ENCODE assay signal across 30 mouse cellular contexts in genomic region chr9:57296277-57296676, GRCm38 (mm10). TPM values are rescaled to one million over a fixed set of nuclear protein-coding genes. Genes with fewer than 3 reads are reported as not detected.
DNase-seq lines count a peak whose midpoint lies in the region; ATAC-seq and TF ChIP-seq lines count a peak whose summit lies in the region.
"Had no signal": no experiment of that assay in that cellular context is flagged by ENCODE, and none has a peak within 500 bp of the region (broad histone marks: within the 10 kb centered on the region; RNA-seq: fewer than 3 reads in every experiment).

No protein-coding gene starts in this region.

- H3K79me2 ChIP-seq in liver, adult 2 months (ENCODE audit: control insufficient read depth, insufficient read depth, low read length) = no peaks in the 10 kb centered on the region

- H3K9me3 ChIP-seq in heart, embryonic 10.5 days = no peaks in the 10 kb centered on the region
- peaks cover 5% of the 10 kb centered on the region; the same call in 1 of the 2 replicates for H3K9me3 ChIP-seq in heart, embryonic 12.5 days (replicated peaks)
- H3K9me3 ChIP-seq in E14TG2a.4 (ENCODE audit: low read length) = peaks cover 6% of the 10 kb centered on the region; the same call in 1 of the 2 replicates
- H3K9me3 ChIP-seq: embryonic facial prominence, embryonic 13.5 days; limb, embryonic 12.5 days; neural tube, embryonic 12.5 days had no signal

- no peak overlapping the region for H3K9ac ChIP-seq in heart, embryonic 12.5 days
- H3K9ac ChIP-seq in liver, adult 2 months (ENCODE audit: low read depth, low read length) = no peak overlapping the region
- H3K9ac ChIP-seq: embryonic facial prominence, embryonic 13.5 days; hindbrain, embryonic 15.5 days; limb, embryonic 12.5 days; neural tube, embryonic 12.5 days had no signal

- no peak for ATAC-seq in heart, embryonic 12.5 days (ENCODE audit: insufficient number of reproducible peaks, low FRiP score)
- ATAC-seq: activated CD4-positive, CD25-positive, alpha-beta regulatory T cell, adult 4 months; forebrain, embryonic 16.5 days; intestine, embryonic 16.5 days had no signal

- WGBS in heart, embryonic 10.5 days = 61% methylated on average over 8 of the region's 8 CpGs
- 65% methylated on average over 8 of the region's 8 CpGs for whole genome bisulfite sequencing in heart, embryonic 12.5 days
- WGBS in liver, adult 2 months = 31% methylated on average over 8 of the region's 8 CpGs

- no peak for TF ChIP-seq POLR2A in liver, adult 2 months (IDR thresholded peaks at IDR 0.05; ENCODE audit: extremely low read depth, insufficient read depth, low read length)

- 0 out of 2 replicates have a peak, but pooled peaks cover 16% of the 10 kb centered on the region for H3K4me1 ChIP-seq in heart, embryonic 10.5 days
- H3K4me1 ChIP-seq in heart, embryonic 12.5 days (replicated peaks) = no peaks in the 10 kb centered on the region
- peaks cover 16% of the 10 kb centered on the region for H3K4me1 ChIP-seq in E14TG2a.4 (replicated peaks; ENCODE audit: low read depth, low read length)
- H3K4me1 ChIP-seq in liver, adult 2 months (ENCODE audit: control insufficient read depth, insufficient read depth, low read length) = peaks cover 11% of the 10 kb centered on the region
- H3K4me1 ChIP-seq: embryonic facial prominence, embryonic 13.5 days; hindbrain, embryonic 15.5 days; limb, embryonic 12.5 days had no signal

- TF ChIP-seq CTCF in E14TG2a.4 (conservative IDR thresholded peaks at IDR 0.05; ENCODE audit: low read length) = no peak
- no peak for TF ChIP-seq CTCF in liver, adult 2 months (IDR thresholded peaks at IDR 0.05; ENCODE audit: low read depth, low read length)

- no peaks in the 10 kb centered on the region for H3K36me3 ChIP-seq in heart, embryonic 10.5 days
- H3K36me3 ChIP-seq in heart, embryonic 12.5 days = no peaks in the 10 kb centered on the region
- no peaks in the 10 kb centered on the region for H3K36me3 ChIP-seq in E14TG2a.4 (ENCODE audit: insufficient read depth, low read length)
- no peaks in the 10 kb centered on the region for H3K36me3 ChIP-seq in liver, adult 2 months (ENCODE audit: control insufficient read depth, insufficient read depth, low read length)
- H3K36me3 ChIP-seq: embryonic facial prominence, embryonic 13.5 days; hindbrain, embryonic 15.5 days; limb, embryonic 12.5 days; neural tube, embryonic 12.5 days had no signal

- H3K27me3 ChIP-seq in heart, embryonic 10.5 days (ENCODE audit: insufficient read depth, poor library complexity, severe bottlenecking) = no peaks in the 10 kb centered on the region
- H3K27me3 ChIP-seq in heart, embryonic 12.5 days (replicated peaks) = no peaks in the 10 kb centered on the region
- H3K27me3 ChIP-seq in E14TG2a.4 (ENCODE audit: insufficient read depth, low read length) = no peaks in the 10 kb centered on the region
- no peaks in the 10 kb centered on the region for H3K27me3 ChIP-seq in liver, adult 2 months (ENCODE audit: control insufficient read depth, insufficient read depth, low read length)
- H3K27me3 ChIP-seq: embryonic facial prominence, embryonic 13.5 days; hindbrain, embryonic 15.5 days; limb, embryonic 12.5 days; neural tube, embryonic 12.5 days had no signal

- H3K27ac ChIP-seq in heart, embryonic 10.5 days = peak overlapping the region; percentile 59; the same call in 1 of the 2 replicates
- H3K27ac ChIP-seq in heart, embryonic 12.5 days (ENCODE audit: poor library complexity, severe bottlenecking) = no peak overlapping the region
- H3K27ac ChIP-seq in liver, adult 2 months (replicated peaks; ENCODE audit: insufficient read depth, low read depth, low read length) = peak overlapping the region; percentile 5; the same call in 1 of the 2 replicates
- H3K27ac ChIP-seq: embryonic facial prominence, embryonic 13.5 days; hindbrain, embryonic 15.5 days; kidney, postnatal 0 days; limb, embryonic 12.5 days; neural tube, embryonic 12.5 days had no signal

- DNase-seq in heart, embryonic 10.5 days (ENCODE audit: low spot score) = no peak
- DNase-seq in R1 (ENCODE audit: low read depth, low spot score) = peak; percentile 85
- peak; percentile 76 for DNase-seq in liver, adult 2 months (ENCODE audit: extremely low read depth, low read depth, low spot score)
- no peak for DNase-seq in cerebellum, adult 11 months
- no peak for DNase-seq in kidney, adult 9 months
- DNase-seq in natural killer cell, adult 2 months (ENCODE audit: low spot score in 2 of 2) = no peak
- DNase-seq: adrenal gland, postnatal 36 days; B cell, adult 2 months; cerebellum, adult 2 months; cerebellum, postnatal 36 days; heart, postnatal 4 days; right cerebral cortex, adult 18-20 months; thymus, postnatal 25 days had no signal

- no peak overlapping the region for H3K4me3 ChIP-seq in heart, embryonic 10.5 days
- no peak overlapping the region for H3K4me3 ChIP-seq in heart, embryonic 12.5 days
- H3K4me3 ChIP-seq in E14TG2a.4 (replicated peaks; ENCODE audit: low read length) = peak overlapping the region; percentile 27; the same call in 1 of the 2 replicates
- H3K4me3 ChIP-seq in liver, adult 2 months (ENCODE audit: insufficient read depth, low read depth, low read length) = no peak overlapping the region
- H3K4me3 ChIP-seq: embryonic facial prominence, embryonic 13.5 days; hindbrain, embryonic 15.5 days; limb, embryonic 12.5 days; neural tube, embryonic 12.5 days had no signal

- no peak overlapping the region for H3K4me2 ChIP-seq in heart, embryonic 12.5 days
- H3K4me2 ChIP-seq: embryonic facial prominence, embryonic 13.5 days; hindbrain, embryonic 15.5 days; limb, embryonic 12.5 days; midbrain, embryonic 11.5 days; neural tube, embryonic 12.5 days had no signal

RNA-seq across cellular contexts. Expression of gene 1700017B05Rik, which starts 33.9 kb away (rescaled TPM):
- polyA plus RNA-seq in heart, embryonic 10.5 days (2016; fragmentation: Nextera tagmentation; extraction: Ambion mirVana) = 22.7 and 31.3 TPM in 2 replicates
- polyA plus RNA-seq in heart, embryonic 12.5 days (2016; fragmentation: Nextera tagmentation; extraction: Ambion mirVana) = 17.4 and 17.9 TPM in 2 replicates
- 1.7 and 4.4 TPM in 2 replicates for total RNA-seq in liver, adult 2 months (2014; rRNA removed)
- polyA plus RNA-seq in liver, adult 2 months (2012; rRNA removed) = 4.9 and 6.3 TPM in 2 replicates

RNA-seq across cellular contexts. Expression of gene Trcg1, which starts 59.9 kb away (rescaled TPM):
- not detected in 2 replicates for polyA plus RNA-seq in heart, embryonic 10.5 days (2016; fragmentation: Nextera tagmentation; extraction: Ambion mirVana)
- polyA plus RNA-seq in heart, embryonic 12.5 days (2016; fragmentation: Nextera tagmentation; extraction: Ambion mirVana) = not detected in 2 replicates
- total RNA-seq in liver, adult 2 months (2014; rRNA removed) = not detected in 2 replicates
- polyA plus RNA-seq in liver, adult 2 months (2012; rRNA removed) = not detected in 2 replicates
- total RNA-seq: adrenal gland, postnatal 36 days; gastrocnemius, postnatal 4 days; heart, postnatal 4 days; layer of hippocampus, adult 18-20 months; layer of hippocampus, postnatal 25 days; left cerebral cortex, postnatal 10 days had no signal
- polyA plus RNA-seq: activated CD4-positive, CD25-positive, alpha-beta regulatory T cell, adult 4 months; cerebellum, adult 2 months; embryonic facial prominence, embryonic 13.5 days; forebrain, embryonic 16.5 days; heart, embryonic 14.5 days; hindbrain, embryonic 15.5 days; intestine, embryonic 16.5 days; limb, embryonic 12.5 days; midbrain, embryonic 11.5 days; neural tube, embryonic 12.5 days; small intestine, adult 2 months had no signal

Comparison
In these comparisons a context has a peak if more than half of its experiments do, and no peak if none do; other contexts are left out.
1. DNase-seq: peak in R1 (single experiment) and liver, adult 2 months (single experiment); none in heart, embryonic 10.5 days (single experiment), cerebellum, adult 11 months (single experiment), kidney, adult 9 months (single experiment) and natural killer cell, adult 2 months (0 of 2).